Mouse (Mus musculus): ENCODE data around the gene Ghr. TPM values are rescaled to one million over a fixed set of nuclear protein-coding genes. Genes with fewer than 3 reads are reported as not detected.
A peak's percentile ranks its signal among the peaks of the same experiment; 100 is the strongest.

Gene Ghr
- polyA plus RNA-seq, 1 experiment from 2014 or later = 99.0 TPM

- Histone ChIP-seq H3K27me3 (ENCODE audit: control insufficient read depth, insufficient read depth, low read length) (no peaks in the 10 kb centered on the region), H3K27ac (replicated peaks) (no peak overlapping the region), H3K9me3 (ENCODE audit: control insufficient read depth, low read length) (no peaks in the 10 kb centered on the region), H3K9ac (ENCODE audit: low read length) (no peak overlapping the region), H3K4me1 (replicated peaks; ENCODE audit: control insufficient read depth, insufficient read depth) (no peaks in the 10 kb centered on the region), H3K4me3 (ENCODE audit: low read depth, low read length) (no peak overlapping the region), H3K36me3 (ENCODE audit: control insufficient read depth, insufficient read depth, low read length) (no peaks in the 10 kb centered on the region), H3K4me2 (replicated peaks; ENCODE audit: low read depth) (no peak overlapping the region)
- 95% methylated on average over 1 of the region's 1 CpGs for WGBS
- no peak for ATAC-seq (ENCODE audit: low FRiP score, low TSS enrichment)
- DNase-seq (ENCODE audit: low spot score) = no peak
- TF ChIP-seq EP300 (optimal IDR thresholded peaks at IDR 0.05) (no peak), CTCF (IDR thresholded peaks at IDR 0.05; ENCODE audit: low read depth) (no peak)
These were observed 19.8 kb downstream of the Ghr start for GRCm38 (mm10) chr15:3563473-3563872.

DNA sequence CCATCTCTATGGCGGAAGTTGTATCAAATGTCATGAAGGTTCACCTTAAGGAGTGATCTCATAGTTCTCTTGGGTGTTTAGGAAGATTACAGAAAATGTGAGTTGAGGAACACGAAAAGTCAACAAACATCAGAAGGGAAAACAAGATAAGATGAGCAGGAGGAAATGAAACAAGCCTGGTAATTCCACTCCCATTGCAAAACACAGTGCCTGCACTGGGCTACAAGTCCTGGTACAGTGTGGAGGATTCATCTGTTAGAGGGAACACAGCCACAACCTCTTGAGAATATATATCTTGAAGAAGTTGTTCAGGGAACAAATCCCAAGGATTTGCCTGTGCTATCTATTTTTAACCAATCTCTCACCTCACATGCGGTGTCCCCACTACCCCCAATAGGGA, 24.8 kb downstream of the Ghr start:
- WGBS = 80% methylated on average over 3 of the region's 3 CpGs
- Histone ChIP-seq H3K4me2 (replicated peaks; ENCODE audit: low read depth) (no peak overlapping the region), H3K4me1 (replicated peaks; ENCODE audit: control insufficient read depth, insufficient read depth) (no peaks in the 10 kb centered on the region), H3K9ac (ENCODE audit: low read length) (no peak overlapping the region), H3K4me3 (ENCODE audit: low read depth, low read length) (no peak overlapping the region), H3K9me3 (ENCODE audit: control insufficient read depth, low read length) (no peaks in the 10 kb centered on the region), H3K36me3 (ENCODE audit: control insufficient read depth, insufficient read depth, low read length) (no peaks in the 10 kb centered on the region), H3K27me3 (ENCODE audit: control insufficient read depth, insufficient read depth, low read length) (no peaks in the 10 kb centered on the region), H3K27ac (replicated peaks) (no peak overlapping the region; the same call in 1 of the 2 replicates)
- TF ChIP-seq EP300 (optimal IDR thresholded peaks at IDR 0.05) = no peak
- no peak for TF ChIP-seq CTCF (IDR thresholded peaks at IDR 0.05; ENCODE audit: low read depth)
- DNase-seq (ENCODE audit: low spot score) (no peak), ATAC-seq (ENCODE audit: low FRiP score, low TSS enrichment) (peak; percentile 80)

DNA sequence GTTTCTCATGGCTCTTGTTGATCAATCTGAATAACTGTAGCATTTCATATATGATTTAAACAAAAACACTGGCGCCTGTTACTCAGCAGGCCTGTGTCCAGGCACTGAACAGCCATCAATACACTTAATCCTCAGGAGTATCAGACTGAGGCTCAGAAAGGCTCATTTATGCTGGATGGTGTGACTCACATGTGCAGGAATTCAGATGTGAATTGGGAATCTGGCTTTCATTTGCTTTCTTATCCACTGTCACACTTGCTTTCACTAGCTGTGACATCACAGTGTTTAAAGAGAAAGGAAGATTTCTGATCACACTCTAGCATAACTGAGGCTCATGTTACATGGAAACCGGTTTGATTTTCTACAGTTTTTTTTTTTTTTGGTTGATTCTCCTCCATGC, 39.0 kb downstream of the Ghr start:
- no peak for TF ChIP-seq CTCF (IDR thresholded peaks at IDR 0.05; ENCODE audit: low read depth)
- no peak for TF ChIP-seq EP300 (optimal IDR thresholded peaks at IDR 0.05)
- H3K4me1 ChIP-seq (replicated peaks; ENCODE audit: control insufficient read depth, insufficient read depth) = no peaks in the 10 kb centered on the region
- H3K4me3 ChIP-seq (ENCODE audit: low read depth, low read length) = no peak overlapping the region
- WGBS = 78% methylated on average over 2 of the region's 2 CpGs
- H3K9ac ChIP-seq (ENCODE audit: low read length) = no peak overlapping the region
- H3K27ac ChIP-seq (replicated peaks) = no peak overlapping the region
- ATAC-seq (ENCODE audit: low FRiP score, low TSS enrichment) (no peak), DNase-seq (ENCODE audit: low spot score) (no peak)
- H3K4me2 ChIP-seq (replicated peaks; ENCODE audit: low read depth) = no peak overlapping the region
- H3K36me3 ChIP-seq (ENCODE audit: control insufficient read depth, insufficient read depth, low read length) = no peaks in the 10 kb centered on the region; the same call in 1 of the 2 replicates
- no peaks in the 10 kb centered on the region for H3K27me3 ChIP-seq (ENCODE audit: control insufficient read depth, insufficient read depth, low read length)
- H3K9me3 ChIP-seq (ENCODE audit: control insufficient read depth, low read length) = no peaks in the 10 kb centered on the region

- Histone ChIP-seq H3K27me3 (ENCODE audit: control insufficient read depth, insufficient read depth, low read length) (no peaks in the 10 kb centered on the region), H3K9me3 (ENCODE audit: control insufficient read depth, low read length) (no peaks in the 10 kb centered on the region), H3K4me1 (replicated peaks; ENCODE audit: control insufficient read depth, insufficient read depth) (no peaks in the 10 kb centered on the region), H3K9ac (ENCODE audit: low read length) (no peak overlapping the region), H3K4me3 (ENCODE audit: low read depth, low read length) (no peak overlapping the region), H3K4me2 (replicated peaks; ENCODE audit: low read depth) (no peak overlapping the region), H3K27ac (replicated peaks) (no peak overlapping the region), H3K36me3 (ENCODE audit: control insufficient read depth, insufficient read depth, low read length) (no peaks in the 10 kb centered on the region; the same call in 1 of the 2 replicates)
- DNase-seq (ENCODE audit: low spot score) (no peak), ATAC-seq (ENCODE audit: low FRiP score, low TSS enrichment) (no peak)
- TF ChIP-seq EP300 (optimal IDR thresholded peaks at IDR 0.05) = no peak
- no peak for TF ChIP-seq CTCF (IDR thresholded peaks at IDR 0.05; ENCODE audit: low read depth)
- WGBS = 49% methylated on average over 3 of the region's 3 CpGs
These were observed 46.9 kb downstream of the Ghr start for GRCm38 (mm10) chr15:3536309-3536900.

GRCm38 (mm10) chr15:3514027-3514426, 69.3 kb downstream of the Ghr start:
- WGBS = 57% methylated on average over 1 of the region's 1 CpGs
- ATAC-seq (ENCODE audit: low FRiP score, low TSS enrichment) = no peak
- peaks cover 10% of the 10 kb centered on the region for H3K4me1 ChIP-seq (replicated peaks; ENCODE audit: control insufficient read depth, insufficient read depth)

GRCm38 (mm10) chr15:3512380-3512779, 70.9 kb downstream of the Ghr start:
- peaks cover 13% of the 10 kb centered on the region for H3K4me1 ChIP-seq (replicated peaks; ENCODE audit: control insufficient read depth, insufficient read depth)

More at GRCm38 (mm10) chr15:3514027-3514426, 69.3 kb downstream of the Ghr start:
- TF ChIP-seq CTCF (IDR thresholded peaks at IDR 0.05; ENCODE audit: low read depth) = no peak
- TF ChIP-seq EP300 (optimal IDR thresholded peaks at IDR 0.05) = no peak
- no peak overlapping the region for H3K9ac ChIP-seq (ENCODE audit: low read length)
- DNase-seq (ENCODE audit: low spot score) = no peak
- no peak overlapping the region for H3K4me2 ChIP-seq (replicated peaks; ENCODE audit: low read depth)
- H3K9me3 ChIP-seq (ENCODE audit: control insufficient read depth, low read length) = no peaks in the 10 kb centered on the region
- H3K27ac ChIP-seq (replicated peaks) = no peak overlapping the region
- H3K4me3 ChIP-seq (ENCODE audit: low read depth, low read length) = no peak overlapping the region
- H3K36me3 ChIP-seq (ENCODE audit: control insufficient read depth, insufficient read depth, low read length) = no peaks in the 10 kb centered on the region
- H3K27me3 ChIP-seq (ENCODE audit: control insufficient read depth, insufficient read depth, low read length) = no peaks in the 10 kb centered on the region

More at GRCm38 (mm10) chr15:3512380-3512779, 70.9 kb downstream of the Ghr start:
- TF ChIP-seq CTCF (IDR thresholded peaks at IDR 0.05; ENCODE audit: low read depth) = no peak
- TF ChIP-seq EP300 (optimal IDR thresholded peaks at IDR 0.05) = no peak
- no peaks in the 10 kb centered on the region for H3K27me3 ChIP-seq (ENCODE audit: control insufficient read depth, insufficient read depth, low read length)
- 43% methylated on average over 1 of the region's 1 CpGs for WGBS
- H3K27ac ChIP-seq (replicated peaks) = no peak overlapping the region
- DNase-seq (ENCODE audit: low spot score) = no peak
- H3K9ac ChIP-seq (ENCODE audit: low read length) = no peak overlapping the region
- H3K9me3 ChIP-seq (ENCODE audit: control insufficient read depth, low read length) = no peaks in the 10 kb centered on the region
- H3K4me3 ChIP-seq (ENCODE audit: low read depth, low read length) = no peak overlapping the region
- no peak overlapping the region for H3K4me2 ChIP-seq (replicated peaks; ENCODE audit: low read depth)
- no peak for ATAC-seq (ENCODE audit: low FRiP score, low TSS enrichment)
- no peaks in the 10 kb centered on the region for H3K36me3 ChIP-seq (ENCODE audit: control insufficient read depth, insufficient read depth, low read length)
